Comparison of ENCODE assay signal across 8 mouse cellular contexts in the genomic region with DNA sequence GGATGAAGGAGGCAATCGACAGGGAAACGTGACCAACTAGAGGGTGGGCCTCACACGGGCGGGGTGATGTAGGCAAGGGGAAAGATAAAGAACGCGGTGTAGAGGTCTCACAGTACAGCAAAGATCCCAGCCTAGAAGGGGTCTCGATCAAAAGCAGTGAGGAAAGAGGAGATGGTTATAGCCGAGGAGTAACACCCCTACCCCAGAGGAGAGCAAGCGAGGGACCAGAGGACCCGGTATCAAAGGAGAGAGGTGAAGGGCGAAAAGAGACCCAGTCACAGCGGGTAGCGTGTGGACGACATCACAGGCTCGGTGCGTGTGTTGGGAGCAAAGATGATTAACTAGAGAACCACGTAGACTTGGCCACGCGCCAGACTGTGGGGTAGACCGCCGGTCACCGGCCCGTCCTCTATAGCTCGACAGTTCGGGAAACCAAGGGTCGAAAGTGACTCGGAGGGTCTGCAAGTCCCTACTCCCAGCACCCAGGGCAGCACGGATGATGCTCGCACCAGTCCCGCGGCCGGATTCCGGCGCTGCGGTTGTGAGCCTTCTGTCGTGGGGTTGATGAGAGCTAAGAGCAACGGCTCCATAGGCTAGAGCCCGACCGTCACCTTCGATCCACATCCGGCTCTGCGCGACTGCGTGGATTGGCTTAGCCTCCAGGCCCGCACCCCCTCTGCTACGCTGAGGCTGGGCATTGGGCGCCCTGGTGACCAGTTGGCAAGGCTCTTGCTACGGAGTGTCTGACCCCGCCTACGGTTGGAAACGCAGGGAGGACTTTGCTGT. TPM values are rescaled to one million over a fixed set of nuclear protein-coding genes. Genes with fewer than 3 reads are reported as not detected.
DNase-seq lines count a peak whose midpoint lies in the region; ATAC-seq and TF ChIP-seq lines count a peak whose summit lies in the region.

No protein-coding gene starts in this region.

- H3K9me3 ChIP-seq in hindbrain, embryonic 13.5 days, result no peaks in the 10 kb centered on the region
- H3K9me3 ChIP-seq in lung, embryonic 16.5 days (ENCODE audit: control insufficient read depth, low read length), result no peaks in the 10 kb centered on the region

- peak overlapping the region; percentile 78 for H3K27ac ChIP-seq in hindbrain, embryonic 13.5 days
- no peak overlapping the region for H3K27ac ChIP-seq in lung, embryonic 16.5 days (ENCODE audit: low read length)
- H3K27ac ChIP-seq in olfactory bulb, adult 2 months (ENCODE audit: insufficient read depth, low read depth, low read length), result peak overlapping the region; percentile 74
- no peak overlapping the region for H3K27ac ChIP-seq in thymus, adult 2 months (ENCODE audit: control insufficient read depth, insufficient read depth, low read length)

- DNase-seq in NIH3T3 (ENCODE audit: low read depth), result peak; percentile 86
- peak; percentile 58 to 79 for DNase-seq in cerebellum, postnatal 4 days (ENCODE audit: low spot score in 2 of 2)
- peak; percentile 75 to 87 for DNase-seq in frontal cortex, postnatal 36 days (ENCODE audit: low spot score in 2 of 2)
- peak; percentile 76 to 83 for DNase-seq in layer of hippocampus, postnatal 10 days (ENCODE audit: low spot score in 2 of 2)
- peak; percentile 13 for DNase-seq in thymus, adult 2 months

- no peaks in the 10 kb centered on the region for H3K36me3 ChIP-seq in hindbrain, embryonic 13.5 days
- no peaks in the 10 kb centered on the region for H3K36me3 ChIP-seq in lung, embryonic 16.5 days (ENCODE audit: control insufficient read depth, insufficient read depth, low read length)
- no peaks in the 10 kb centered on the region for H3K36me3 ChIP-seq in thymus, adult 2 months (ENCODE audit: control insufficient read depth, insufficient read depth, low read length)

- 25% methylated on average over 51 of the region's 51 CpGs for whole genome bisulfite sequencing in hindbrain, embryonic 13.5 days
- 17% methylated on average over 51 of the region's 51 CpGs for WGBS in lung, embryonic 16.5 days
- WGBS in olfactory bulb, adult 2 months, result 20% methylated on average over 51 of the region's 51 CpGs
- whole genome bisulfite sequencing in thymus, adult 2 months, result 21% methylated on average over 51 of the region's 51 CpGs

- peak; percentile 74 for TF ChIP-seq POLR2A in olfactory bulb, adult 2 months (IDR thresholded peaks at IDR 0.05; ENCODE audit: insufficient read depth, low read depth, low read length)
- TF ChIP-seq POLR2A in thymus, adult 2 months (IDR thresholded peaks at IDR 0.05; ENCODE audit: control insufficient read depth, extremely low read depth, insufficient read depth, low read length, poor library complexity), result no peak

- H3K4me3 ChIP-seq in hindbrain, embryonic 13.5 days, result peak overlapping the region; percentile 50
- H3K4me3 ChIP-seq in lung, embryonic 16.5 days (ENCODE audit: low read length), result peak overlapping the region; percentile 41
- H3K4me3 ChIP-seq in olfactory bulb, adult 2 months (ENCODE audit: insufficient read depth, low read depth, low read length), result peak overlapping the region; percentile 83
- H3K4me3 ChIP-seq in thymus, adult 2 months (ENCODE audit: control insufficient read depth, insufficient read depth, low read length), result peak overlapping the region; percentile 40

- no peaks in the 10 kb centered on the region for H3K4me1 ChIP-seq in hindbrain, embryonic 13.5 days (replicated peaks)
- H3K4me1 ChIP-seq in lung, embryonic 16.5 days (replicated peaks; ENCODE audit: control insufficient read depth, insufficient read depth, low read length), result no peaks in the 10 kb centered on the region
- no peaks in the 10 kb centered on the region for H3K4me1 ChIP-seq in olfactory bulb, adult 2 months (ENCODE audit: control insufficient read depth, insufficient read depth, low read length)
- 0 out of 2 replicates have a peak, but pooled peaks cover 3% of the 10 kb centered on the region for H3K4me1 ChIP-seq in thymus, adult 2 months (replicated peaks; ENCODE audit: control insufficient read depth, insufficient read depth, low read length)

- ATAC-seq in hindbrain, embryonic 13.5 days (ENCODE audit: low FRiP score), result peak; percentile 100
- peak; percentile 100 for ATAC-seq in lung, embryonic 16.5 days (ENCODE audit: low read depth)

- H3K9ac ChIP-seq in hindbrain, embryonic 13.5 days, result peak overlapping the region; percentile 77
- H3K9ac ChIP-seq in lung, embryonic 16.5 days (ENCODE audit: low read length), result peak overlapping the region; percentile 38

- peak overlapping the region; percentile 58 for H3K4me2 ChIP-seq in hindbrain, embryonic 13.5 days
- peak overlapping the region; percentile 58 for H3K4me2 ChIP-seq in lung, embryonic 16.5 days (ENCODE audit: low read depth, low read length)

- 0 out of 2 replicates have a peak, but pooled peaks cover 3% of the 10 kb centered on the region for H3K27me3 ChIP-seq in hindbrain, embryonic 13.5 days
- no peaks in the 10 kb centered on the region for H3K27me3 ChIP-seq in lung, embryonic 16.5 days (ENCODE audit: control insufficient read depth, insufficient read depth, low read depth, low read length)
- no peaks in the 10 kb centered on the region; the same call in 1 of the 2 replicates for H3K27me3 ChIP-seq in thymus, adult 2 months (ENCODE audit: control insufficient read depth, insufficient read depth, low read length)

- TF ChIP-seq CTCF in olfactory bulb, adult 2 months (IDR thresholded peaks at IDR 0.05; ENCODE audit: insufficient read depth, low read depth, low read length), result no peak
- TF ChIP-seq CTCF in thymus, adult 2 months (IDR thresholded peaks at IDR 0.05; ENCODE audit: borderline replicate concordance, control insufficient read depth, extremely low read depth, insufficient read depth, low read length, poor library complexity), result no peak

RNA-seq across cellular contexts. Expression of a gene that starts 22.2 kb away (rescaled TPM):
- not detected in 2 replicates for polyA plus RNA-seq in hindbrain, embryonic 13.5 days (2015; fragmentation: Nextera tagmentation; extraction: Ambion mirVana)
- not detected for total RNA-seq in layer of hippocampus, postnatal 10 days (2021)
- polyA plus RNA-seq in lung, embryonic 16.5 days (2015; fragmentation: Nextera tagmentation; extraction: Ambion mirVana), result not detected in 2 replicates
- polyA plus RNA-seq in olfactory bulb, adult 2 months (2012; ENCODE audit: insufficient read depth, insufficient read length, low replicate concordance, missing spikeins), result not detected in 2 replicates
- polyA plus RNA-seq in thymus, adult 2 months (2012; rRNA removed), result not detected in 2 replicates

RNA-seq across cellular contexts. Expression of a gene that starts 22.2 kb away (rescaled TPM):
- not detected in 2 replicates for polyA plus RNA-seq in hindbrain, embryonic 13.5 days (2015; fragmentation: Nextera tagmentation; extraction: Ambion mirVana)
- under 1 TPM in 1 of 2 experiments, not detected in 1; 0.57 TPM for total RNA-seq in layer of hippocampus, postnatal 10 days (2021)
- 1.9 and 2.9 TPM in 2 replicates for polyA plus RNA-seq in lung, embryonic 16.5 days (2015; fragmentation: Nextera tagmentation; extraction: Ambion mirVana)
- not detected in 2 replicates for polyA plus RNA-seq in olfactory bulb, adult 2 months (2012; ENCODE audit: insufficient read depth, insufficient read length, low replicate concordance, missing spikeins)
- polyA plus RNA-seq in thymus, adult 2 months (2012; rRNA removed), result 0.18 and 0.73 TPM in 2 replicates

RNA-seq across cellular contexts. Expression of a gene that starts 26.1 kb away (rescaled TPM):
- polyA plus RNA-seq in hindbrain, embryonic 13.5 days (2015; fragmentation: Nextera tagmentation; extraction: Ambion mirVana), result not detected in 2 replicates
- not detected for total RNA-seq in layer of hippocampus, postnatal 10 days (2021)
- polyA plus RNA-seq in lung, embryonic 16.5 days (2015; fragmentation: Nextera tagmentation; extraction: Ambion mirVana), result 1.7 TPM in 2 replicates
- not detected in 2 replicates for polyA plus RNA-seq in olfactory bulb, adult 2 months (2012; ENCODE audit: insufficient read depth, insufficient read length, low replicate concordance, missing spikeins)
- polyA plus RNA-seq in thymus, adult 2 months (2012; rRNA removed), result 0.50 and 0.74 TPM in 2 replicates

RNA-seq across cellular contexts. Expression of a gene that starts 54.8 kb away (rescaled TPM):
- polyA plus RNA-seq in hindbrain, embryonic 13.5 days (2015; fragmentation: Nextera tagmentation; extraction: Ambion mirVana), result 1.1 and 1.2 TPM in 2 replicates
- under 1 TPM; 0.20 to 0.34 TPM for total RNA-seq in layer of hippocampus, postnatal 10 days (2021)
- polyA plus RNA-seq in lung, embryonic 16.5 days (2015; fragmentation: Nextera tagmentation; extraction: Ambion mirVana), result 0.73 and 1.3 TPM in 2 replicates
- not detected in 2 replicates for polyA plus RNA-seq in olfactory bulb, adult 2 months (2012; ENCODE audit: insufficient read depth, insufficient read length, low replicate concordance, missing spikeins)
- polyA plus RNA-seq in thymus, adult 2 months (2012; rRNA removed), result 0.33 and 0.50 TPM in 2 replicates

Comparison
In these comparisons a context has a peak if more than half of its experiments do, and no peak if none do; other contexts are left out.
1. DNase-seq: peak in every context shown above with its lines; median percentile 86 in NIH3T3; 81 in frontal cortex, postnatal 36 days; 80 in layer of hippocampus, postnatal 10 days; 68 in cerebellum, postnatal 4 days; 13 in thymus, adult 2 months.
2. H3K27ac ChIP-seq: peak in hindbrain, embryonic 13.5 days (single experiment) and olfactory bulb, adult 2 months (single experiment); none in lung, embryonic 16.5 days (single experiment) and thymus, adult 2 months (single experiment).
3. Peak in every context shown above with its lines, with median percentiles within 50 percentile points of each other: H3K4me3 ChIP-seq.